Mouse (Mus musculus) kidney, adult 2 months (tissue): ENCODE measurements around the gene Traf1.

Experiments used
- CTCF ChIP-seq: fragments of 200-500 bp; conservative IDR thresholded peaks from 2 replicates; pipeline ENCODE4 v1.5.1; 2011; ENCODE audit warnings: low read depth, mild to moderate bottlenecking, control low read depth, low read length, moderate library complexity, mixed read lengths; ENCODE audit not compliant: insufficient read depth, insufficient read length
- POLR2A ChIP-seq: fragments of 200-500 bp; IDR thresholded peaks from one replicate; pipeline ENCODE4 v1.6.1; 2011; ENCODE audit warnings: low read depth, low read length, control low read depth

DNA sequence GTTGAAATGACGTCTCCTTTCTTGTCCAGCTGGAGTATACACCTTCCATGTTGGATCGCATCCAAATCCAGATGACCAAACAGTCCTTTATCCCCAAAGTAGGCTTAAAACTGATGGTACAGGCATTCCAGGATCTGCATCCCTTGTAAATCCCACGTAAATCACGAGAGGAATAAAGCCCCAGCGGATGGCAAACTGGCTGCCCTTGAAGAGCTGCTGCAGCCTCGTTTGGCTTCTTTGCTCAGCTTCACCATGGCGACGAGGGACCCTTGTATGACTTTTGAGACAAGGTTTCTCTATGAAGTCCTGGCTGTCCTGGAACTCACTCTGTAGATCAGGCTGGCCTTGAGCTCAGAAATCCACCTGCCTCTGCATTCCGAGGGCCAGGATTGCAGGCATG, 3.1 kb upstream of the Traf1 start:
- TF ChIP-seq CTCF, result no peak
- no peak for TF ChIP-seq POLR2A
